Mouse (Mus musculus) ES-Bruce4 (cell line): ENCODE results near the gene Eps8l3.

Experiments used
- CTCF ChIP-seq: IDR thresholded peaks from one replicate; pipeline ENCODE4 v1.8.1; 2011; ENCODE audit warnings: low read depth, low read length
- EP300 ChIP-seq: IDR thresholded peaks from 2 replicates; pipeline ENCODE4 v1.6.1; 2011; ENCODE audit warnings: low read depth, low read length; ENCODE audit not compliant: insufficient read depth
- POLR2A ChIP-seq: IDR thresholded peaks from one replicate; pipeline ENCODE4 v1.8.1; 2011; ENCODE audit warnings: low read length; ENCODE audit not compliant: insufficient read depth

DNA sequence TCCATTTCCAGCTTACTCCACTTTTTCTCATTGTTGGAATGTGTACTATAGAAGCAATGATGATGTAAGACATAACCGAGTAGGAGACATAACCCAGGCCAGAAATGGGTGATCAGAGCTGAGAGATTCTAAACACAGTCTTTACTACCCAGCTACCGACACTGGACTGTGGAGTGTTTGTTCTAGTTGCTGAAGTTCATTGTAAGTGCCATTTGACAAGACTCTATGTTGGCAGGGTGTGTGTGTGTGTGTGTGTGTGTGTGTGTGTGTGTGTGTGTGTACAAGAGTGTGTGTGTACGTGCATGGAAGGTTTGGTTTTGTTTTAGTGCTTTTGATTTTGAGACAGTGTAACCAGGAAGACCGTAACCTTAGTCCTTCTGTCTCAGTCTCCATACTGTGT is 52.7 kb downstream of the Eps8l3 start:
- TF ChIP-seq EP300, result no peak
- no peak for TF ChIP-seq POLR2A
- TF ChIP-seq CTCF, result no peak
